Mouse (Mus musculus) embryonic fibroblast, embryonic 13.5 days (primary cell): ENCODE measurements around the gene Rpl10a.

Experiments
- CTCF ChIP-seq: IDR thresholded peaks from 2 replicates; pipeline ENCODE4 v1.5.1; 2011; ENCODE audit warnings: mild to moderate bottlenecking, control low read depth, low read length, moderate library complexity, borderline replicate concordance; ENCODE audit not compliant: insufficient read depth
- POLR2A ChIP-seq: IDR thresholded peaks from 2 replicates; pipeline ENCODE4 v1.6.1; 2011; ENCODE audit warnings: low read depth, mild to moderate bottlenecking, control low read depth, low read length, moderate library complexity

GRCm38 (mm10) chr17:28337547-28337946 is 9.3 kb downstream of the Rpl10a start:
- TF ChIP-seq CTCF (no peak), POLR2A (no peak)
